Mouse (Mus musculus) A20 (cell line): ENCODE measurements around the gene Kat7.

Experiments used
- DNase-seq: peaks from one replicate; pipeline ENCODE4 v3.0.0-alpha.2; 2011; ENCODE audit warnings: low read depth, low spot score

Gene Kat7

DNA sequence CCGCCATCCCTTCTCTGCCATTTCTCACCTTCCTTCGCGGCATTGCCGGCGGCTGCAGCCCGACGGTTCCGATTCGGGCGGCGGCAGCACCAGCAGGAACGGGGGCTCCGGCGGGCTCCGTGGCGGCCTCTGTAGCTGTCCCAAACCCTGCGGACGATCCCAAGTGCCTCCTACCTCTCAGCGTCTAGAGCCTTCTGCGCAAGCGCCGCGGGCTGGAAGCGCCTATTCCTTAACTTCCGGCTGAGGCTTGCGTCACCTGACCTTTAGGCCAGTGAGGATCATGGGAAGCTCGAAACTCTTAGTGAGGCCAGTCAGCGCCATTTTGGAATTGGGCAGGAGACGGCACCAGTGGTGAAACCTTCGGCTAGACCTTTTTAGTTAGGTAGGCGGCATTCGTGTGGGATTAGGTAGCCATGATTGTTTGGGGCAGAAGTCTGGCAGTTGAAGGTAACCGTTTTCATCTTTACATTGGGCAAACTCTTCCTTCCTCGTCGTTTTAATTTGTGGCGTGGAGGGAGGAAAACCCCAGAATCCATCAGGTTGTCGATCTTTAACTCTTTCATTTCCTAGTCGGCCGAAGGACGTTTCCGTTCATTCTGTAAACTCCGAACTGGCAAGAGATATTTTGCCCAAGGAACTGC is at the start of gene Kat7:
Kat7 (minus strand) TSS at position 240 of the 641 bp plus-strand sequence.
- DNase-seq: peak; percentile 99

DNA sequence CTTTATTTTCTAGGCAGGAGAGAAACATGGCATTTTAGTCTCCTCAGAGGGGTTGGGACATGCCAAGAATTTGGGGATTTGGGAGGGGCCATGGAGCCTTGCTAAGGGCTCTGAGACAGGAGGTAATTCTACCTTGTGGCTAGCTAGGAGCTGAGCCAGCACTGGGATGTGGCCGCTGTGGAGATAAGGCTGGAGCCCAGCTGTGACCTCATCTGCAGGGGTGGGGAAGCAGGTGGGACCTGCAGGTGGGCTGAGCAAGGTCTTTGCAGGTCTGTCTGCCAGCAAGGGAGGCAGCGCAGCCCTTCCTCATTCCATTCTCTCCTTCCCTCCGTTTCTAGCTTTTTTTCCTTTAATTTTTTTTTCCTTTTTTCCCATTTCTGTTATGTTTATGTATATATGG is 48.2 kb upstream of the Kat7 start:
- DNase-seq: no peak

GRCm38 (mm10) chr11:95356469-95357273 is 46.6 kb upstream of the Kat7 start:
- peak; percentile 90 for DNase-seq

GRCm38 (mm10) chr11:95356039-95356438 is 46.0 kb upstream of the Kat7 start:
- no peak for DNase-seq

- DNase-seq: no peak
These were observed 45.6 kb upstream of the Kat7 start for GRCm38 (mm10) chr11:95355661-95356011.

DNA sequence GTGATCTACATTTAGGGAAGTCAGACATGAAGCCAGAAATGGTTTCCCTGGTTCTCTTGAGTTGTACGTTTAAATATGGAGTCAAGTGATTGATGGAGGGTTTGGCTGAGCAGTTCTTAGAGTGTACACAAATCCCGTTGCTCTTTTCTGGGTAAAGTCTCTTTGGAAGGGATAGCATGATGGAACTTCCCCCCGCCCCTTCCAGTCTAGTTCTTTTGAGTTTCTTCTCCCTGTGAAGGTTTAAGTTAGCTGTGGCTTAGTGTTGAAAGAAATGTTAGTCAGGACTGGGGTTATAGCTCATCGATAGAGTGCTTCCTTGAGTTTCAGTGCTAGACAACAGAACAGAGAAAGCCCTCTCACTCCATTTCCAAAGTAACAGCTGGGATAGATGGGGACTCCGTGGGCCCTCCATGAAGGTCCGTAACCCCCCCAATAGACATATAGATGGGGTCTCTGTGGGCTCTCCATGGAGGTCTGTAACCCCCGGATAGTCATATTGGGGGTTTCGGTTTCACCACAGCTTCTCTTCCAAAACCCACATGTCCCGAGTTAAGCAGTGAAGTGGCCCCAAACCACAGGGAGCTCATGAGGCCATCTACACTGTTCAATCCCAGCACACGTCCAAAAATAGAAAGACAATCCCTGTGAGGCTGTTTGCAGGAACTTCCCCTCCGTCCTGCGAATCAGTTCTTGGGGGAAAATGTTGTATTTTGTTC is 45.1 kb upstream of the Kat7 start:
- DNase-seq: no peak

DNA sequence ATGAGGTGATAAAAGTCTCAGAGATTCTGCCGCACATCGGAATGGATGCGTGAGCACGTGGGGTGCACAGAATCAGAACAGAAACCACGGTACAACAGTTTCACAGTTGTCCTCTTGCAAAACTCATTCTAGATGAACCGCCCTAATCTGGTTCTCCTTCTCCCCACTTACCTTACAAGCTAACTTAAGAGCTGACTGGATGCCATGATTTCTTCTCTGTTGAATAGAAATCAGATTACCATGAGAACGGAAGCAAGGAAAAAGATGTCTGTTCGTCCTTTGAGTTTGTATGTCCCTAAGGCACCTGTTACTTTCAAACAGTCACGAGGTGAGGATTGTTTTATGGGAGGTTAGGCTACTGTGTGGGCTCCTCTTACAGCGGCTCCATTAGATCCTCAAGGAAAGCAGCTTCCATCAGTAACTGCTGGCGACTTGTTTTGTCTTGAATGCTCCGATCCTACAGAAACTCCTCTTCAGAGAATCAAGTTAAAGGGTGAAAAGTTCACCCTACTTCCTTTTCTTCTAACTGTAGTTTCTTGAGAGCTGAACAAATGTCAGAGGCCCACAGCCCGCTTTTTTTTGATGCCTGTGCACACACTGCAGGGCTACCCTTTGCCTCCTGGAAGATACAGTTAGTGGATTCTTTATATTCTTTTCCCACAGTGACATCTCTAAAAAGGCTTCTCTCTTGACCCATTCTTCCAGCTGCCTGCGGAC is 44.3 kb upstream of the Kat7 start:
- peak; percentile 57 for DNase-seq

DNA sequence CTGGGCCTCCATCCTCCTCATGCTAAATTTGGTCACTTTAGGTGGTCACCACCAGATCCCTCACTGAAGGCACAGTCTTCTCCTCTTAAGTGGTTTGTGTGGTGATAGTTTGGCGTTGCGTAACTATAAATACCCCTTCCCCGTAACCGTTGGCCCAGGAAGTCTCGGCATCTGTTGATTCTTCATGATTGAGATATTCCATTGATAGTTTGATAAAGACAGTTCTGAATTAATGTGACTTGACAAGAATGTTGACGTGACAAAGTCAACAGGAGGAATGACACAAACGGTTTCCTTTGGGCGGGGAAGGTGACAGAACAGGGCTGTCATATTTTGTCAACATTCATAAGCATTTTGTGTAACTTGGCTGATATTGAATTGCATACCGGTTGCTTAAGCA is 43.2 kb upstream of the Kat7 start:
- DNase-seq: no peak

GRCm38 (mm10) chr11:95352686-95353085 is 42.6 kb upstream of the Kat7 start:
- no peak for DNase-seq

DNA sequence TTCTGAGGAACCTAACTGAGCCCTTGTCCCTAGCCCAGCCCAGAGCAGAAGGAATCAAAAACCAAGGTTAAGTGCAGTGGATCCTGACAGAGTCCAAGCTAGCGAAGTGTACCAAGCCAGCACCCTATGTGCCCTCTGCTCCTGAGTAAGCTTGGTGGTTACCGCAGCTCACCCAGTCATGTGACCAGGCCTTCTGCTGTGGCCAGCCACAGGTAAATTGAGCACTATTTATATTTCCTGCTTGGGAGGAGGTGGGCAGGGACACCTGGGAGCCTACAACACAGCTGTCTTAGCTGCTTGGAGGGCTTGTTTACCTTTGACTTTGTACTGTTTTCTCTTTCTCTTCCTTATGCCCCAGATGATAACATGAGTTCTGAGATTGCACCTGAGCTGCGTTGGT is 40.9 kb upstream of the Kat7 start:
- DNase-seq: peak; percentile 80

GRCm38 (mm10) chr11:95350289-95350688 is 40.2 kb upstream of the Kat7 start:
- DNase-seq: no peak

GRCm38 (mm10) chr11:95344181-95344580 is 34.1 kb upstream of the Kat7 start:
- DNase-seq: no peak

DNA sequence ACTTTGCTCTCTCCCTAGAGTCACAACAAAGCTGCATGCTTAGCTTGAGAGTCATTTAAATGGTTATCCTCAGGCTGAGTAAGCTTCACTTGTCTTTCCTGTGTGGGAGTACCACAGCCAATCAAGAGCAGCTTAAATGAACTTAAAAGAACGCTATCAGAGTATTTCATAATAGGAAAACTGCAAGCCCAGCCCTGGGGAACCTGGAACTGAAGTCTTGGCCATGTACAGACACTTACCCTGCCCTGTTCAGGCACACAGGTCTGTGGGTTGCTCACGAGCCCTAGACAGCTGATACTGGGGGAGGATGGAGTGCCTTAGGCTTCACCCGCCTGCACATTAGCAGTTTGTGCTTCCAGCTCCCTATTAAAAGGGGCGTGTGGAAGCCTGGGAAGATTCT is 33.1 kb upstream of the Kat7 start:
- no peak for DNase-seq

- DNase-seq: peak; percentile 81
These were observed 30.6 kb upstream of the Kat7 start for GRCm38 (mm10) chr11:95340664-95341063.

GRCm38 (mm10) chr11:95340259-95340658 is 30.2 kb upstream of the Kat7 start:
- no peak for DNase-seq

DNA sequence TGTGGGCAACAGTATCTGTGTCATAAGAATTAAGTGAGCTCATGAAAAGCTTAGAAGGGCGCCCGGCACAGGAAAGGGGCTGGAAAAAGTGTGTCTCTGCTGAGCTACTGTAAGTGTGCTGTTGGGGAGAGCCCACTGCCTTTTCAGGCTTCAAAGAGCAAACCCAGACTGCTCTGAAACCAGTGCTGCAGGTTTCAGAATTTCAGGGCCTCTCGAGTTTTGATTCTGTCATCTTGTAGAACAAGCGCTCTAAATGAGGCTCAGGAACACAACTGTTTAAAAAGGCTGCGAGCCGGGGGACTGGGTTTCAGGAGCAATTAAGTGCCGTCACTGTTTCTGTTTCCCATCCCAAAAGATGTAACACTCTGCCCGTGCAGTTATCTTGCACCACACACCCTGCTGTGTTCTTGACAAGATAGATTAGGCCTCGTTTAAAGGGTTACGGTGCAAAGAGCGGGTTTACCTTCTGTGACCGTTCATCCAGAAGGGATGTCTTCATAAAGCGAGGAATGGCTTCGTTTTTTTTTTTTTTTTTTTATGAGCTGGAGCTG is 29.5 kb upstream of the Kat7 start:
- no peak for DNase-seq

DNA sequence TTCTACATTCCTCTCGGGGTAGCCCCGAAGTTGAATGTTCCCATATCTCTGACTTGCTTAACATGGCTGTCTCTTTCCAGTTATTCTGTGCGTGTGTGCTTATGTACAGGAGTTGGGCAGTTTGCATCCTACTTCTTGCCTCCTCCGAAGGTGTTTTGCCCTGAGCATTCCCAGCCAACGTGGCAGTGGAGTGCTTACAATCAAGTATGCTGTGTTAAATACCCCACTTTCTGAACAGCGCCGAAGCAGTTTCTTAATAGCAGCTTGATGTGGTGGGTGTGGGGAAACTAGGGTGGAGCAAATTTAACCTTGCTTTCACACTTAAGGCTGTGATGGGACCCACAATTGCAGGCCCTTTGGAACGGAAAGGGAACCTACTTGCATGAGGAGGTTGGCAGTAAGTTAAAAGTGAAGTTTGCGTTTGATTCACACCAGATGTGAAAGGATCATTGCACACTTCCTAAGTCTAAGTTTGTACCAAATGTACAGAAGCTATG is 27.8 kb upstream of the Kat7 start:
- DNase-seq: no peak

DNA sequence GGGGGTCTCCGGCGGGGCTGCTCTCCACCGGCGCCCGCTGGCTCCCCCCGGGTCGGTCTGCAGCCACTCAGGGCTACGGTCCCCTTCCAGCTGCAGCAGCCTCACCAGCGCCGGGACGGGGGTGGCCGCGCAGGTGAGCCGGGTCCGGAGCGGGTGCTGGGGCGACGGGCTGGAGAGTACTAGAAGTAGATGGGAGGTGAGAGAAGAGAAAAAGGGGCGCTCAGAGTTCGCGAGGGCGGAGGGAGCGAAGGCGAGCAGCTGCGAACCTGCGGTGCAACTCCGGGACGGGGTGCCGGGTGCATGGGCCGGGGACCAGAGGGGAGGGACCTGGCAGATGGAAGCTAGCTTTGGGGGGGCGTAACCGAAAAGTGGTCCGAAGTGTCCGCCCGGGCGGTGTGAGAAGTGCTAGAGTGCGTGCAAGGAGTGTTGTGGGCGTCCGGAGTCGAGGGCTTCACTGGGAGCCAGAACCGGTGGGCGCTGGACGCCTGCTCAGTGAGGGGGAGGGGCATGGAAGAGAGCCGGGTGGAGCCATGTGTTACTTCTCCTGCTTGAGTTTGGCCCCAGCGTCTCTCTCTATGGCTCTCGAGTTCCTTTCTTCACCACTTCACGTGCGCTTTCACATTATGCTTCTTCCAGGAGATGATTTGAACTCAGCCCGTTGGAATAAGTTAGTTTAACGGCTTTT is 27.2 kb upstream of the Kat7 start:
- DNase-seq: peak; percentile 83

- peak; percentile 96 for DNase-seq
These were observed 26.6 kb upstream of the Kat7 start, which contains the start of gene Fam117a for GRCm38 (mm10) chr11:95336568-95337128. Fam117a (plus strand) TSS chr11:95337018.

GRCm38 (mm10) chr11:95334448-95335060 is 24.5 kb upstream of the Kat7 start:
- no peak for DNase-seq
